Mouse (Mus musculus) olfactory bulb, adult 2 months (tissue): ENCODE measurements around the gene Arhgap6.

Source experiments
- CTCF ChIP-seq: fragments of 200-500 bp; IDR thresholded peaks from 2 replicates; pipeline ENCODE4 v1.5.1; 2012; ENCODE audit warnings: low read depth, mild to moderate bottlenecking, low read length, moderate library complexity; ENCODE audit not compliant: insufficient read depth
- POLR2A ChIP-seq: fragments of 200-500 bp; IDR thresholded peaks from 2 replicates; pipeline ENCODE4 v1.6.1; 2012; ENCODE audit warnings: mild to moderate bottlenecking, low read depth, low read length, moderate library complexity; ENCODE audit not compliant: insufficient read depth

- no peak for TF ChIP-seq POLR2A
- TF ChIP-seq CTCF: no peak
Observed at GRCm38 (mm10) chrX:168747011-168747410, 47.9 kb upstream of the Arhgap6 start.
